Mouse (Mus musculus) cerebellum, adult 11 months (tissue): ENCODE data around the gene Maz.
A peak's percentile ranks its signal among the peaks of the same experiment; 100 is the strongest.

Source experiments
- DNase-seq: peaks from one replicate; pipeline ENCODE4 v3.0.0; 2022

The Maz gene

DNA sequence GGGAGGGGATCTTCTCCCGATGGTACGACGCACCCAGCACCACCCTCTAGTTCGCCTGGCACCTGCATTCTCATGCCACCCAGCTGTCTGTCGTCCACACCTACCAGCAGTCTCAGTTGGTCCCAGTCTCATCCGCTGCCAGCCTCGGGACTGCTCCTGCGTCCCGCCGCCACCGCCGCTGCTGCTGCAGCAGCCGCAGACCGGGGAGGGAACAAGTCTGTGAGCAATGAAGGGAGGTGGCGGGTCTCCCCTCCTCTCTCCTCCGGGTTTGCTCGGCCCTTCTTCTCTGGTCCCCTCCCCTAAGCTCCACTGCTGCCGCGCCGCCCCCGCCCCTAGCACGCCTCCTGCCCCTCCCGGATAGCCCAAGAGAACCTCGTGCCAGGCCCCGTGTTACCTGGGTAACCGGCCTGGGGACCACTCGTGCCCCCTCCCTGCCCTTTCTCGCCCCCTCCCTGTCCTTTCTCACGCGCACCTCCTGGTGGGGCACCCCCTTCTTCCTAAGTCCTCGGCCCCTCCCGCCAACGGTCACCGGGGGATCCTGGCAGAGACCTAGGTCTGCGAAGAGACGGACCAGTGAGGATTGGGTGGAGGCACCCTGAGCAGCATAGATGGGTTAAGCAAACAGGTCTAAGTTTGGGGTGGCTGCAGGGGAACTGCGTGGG is 5.8 kb downstream of the Maz start, which contains the start of the genes Gm42742 and Prrt2:
Gene Gm42742 (minus strand): TSS at position 197 of the 662 bp plus-strand sequence.
Gene Prrt2 (minus strand): TSS at position 311 of the 662 bp plus-strand sequence.
- DNase-seq, result peak; percentile 70

DNA sequence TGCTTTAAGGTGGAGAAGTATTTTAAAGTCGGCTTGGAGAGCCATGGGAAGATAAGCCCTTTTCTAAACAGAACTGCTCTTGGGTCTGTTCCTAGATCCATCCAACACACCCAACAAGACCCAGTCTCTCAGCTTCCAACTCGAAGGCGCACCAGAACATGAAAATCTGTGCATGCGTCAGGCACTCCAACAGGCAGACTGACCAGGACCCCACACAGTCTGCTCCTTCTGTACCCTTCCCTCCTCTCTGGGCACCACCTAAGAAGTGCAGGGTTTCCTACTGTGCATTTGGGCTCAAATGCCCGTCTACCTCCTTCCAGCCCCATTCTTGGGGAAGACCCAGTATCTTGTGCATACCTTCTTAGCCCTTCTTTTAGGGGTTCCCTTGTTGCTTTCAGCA is 6.3 kb downstream of the Maz start:
- DNase-seq, result no peak

DNA sequence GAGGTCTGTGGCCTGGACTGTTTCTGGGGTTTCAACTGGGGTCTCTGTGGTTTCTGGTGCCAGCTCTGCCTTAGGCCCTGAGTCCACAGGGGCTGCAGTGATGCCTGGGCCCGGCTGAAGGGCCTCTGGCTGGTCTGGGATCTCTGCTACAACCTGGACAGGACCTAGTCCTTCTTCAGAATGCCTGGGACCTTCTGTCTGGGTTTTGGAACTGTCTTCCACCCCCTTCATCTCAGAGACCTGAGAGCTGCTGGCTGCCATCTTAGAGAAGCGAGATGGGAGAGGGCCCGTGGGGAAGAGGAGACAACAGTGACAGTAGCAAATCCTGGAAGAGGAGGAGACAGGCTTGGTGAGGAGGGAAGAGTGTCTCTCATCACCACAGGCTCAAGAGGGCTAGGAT is 6.8 kb downstream of the Maz start:
- peak; percentile 50 for DNase-seq

DNA sequence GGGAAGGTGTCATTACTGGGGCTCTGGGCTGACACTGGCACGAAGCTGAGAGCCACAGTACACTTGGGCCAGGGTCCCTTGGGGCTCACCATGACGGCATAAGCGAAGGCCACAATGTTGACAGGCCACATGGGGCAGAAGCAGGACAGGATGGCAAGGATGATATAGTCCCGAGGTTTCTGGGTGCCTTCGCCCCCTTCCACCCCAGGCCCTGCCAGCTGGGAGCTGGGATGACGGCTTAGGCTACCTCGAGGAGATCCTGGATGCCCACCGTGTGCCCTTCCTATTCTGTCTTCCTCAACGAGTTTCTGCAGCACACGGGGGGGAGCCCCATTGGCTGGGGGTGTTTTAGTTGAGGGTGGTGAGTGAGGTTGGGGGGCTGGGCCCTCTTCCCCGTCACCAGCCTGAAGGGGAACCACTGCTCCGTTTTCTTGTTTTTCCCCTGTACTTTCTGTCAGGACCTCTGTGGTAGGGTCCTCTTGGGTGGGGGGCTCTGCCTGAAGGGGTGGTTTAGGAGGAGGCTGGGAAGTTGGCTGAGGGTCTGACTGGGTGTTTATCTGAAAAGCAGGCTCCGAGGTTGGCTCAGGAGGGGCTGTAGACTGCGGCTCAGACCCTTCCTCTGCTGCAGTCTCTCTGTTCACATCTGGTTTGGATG is 7.4 kb downstream of the Maz start:
- peak; percentile 41 for DNase-seq

DNA sequence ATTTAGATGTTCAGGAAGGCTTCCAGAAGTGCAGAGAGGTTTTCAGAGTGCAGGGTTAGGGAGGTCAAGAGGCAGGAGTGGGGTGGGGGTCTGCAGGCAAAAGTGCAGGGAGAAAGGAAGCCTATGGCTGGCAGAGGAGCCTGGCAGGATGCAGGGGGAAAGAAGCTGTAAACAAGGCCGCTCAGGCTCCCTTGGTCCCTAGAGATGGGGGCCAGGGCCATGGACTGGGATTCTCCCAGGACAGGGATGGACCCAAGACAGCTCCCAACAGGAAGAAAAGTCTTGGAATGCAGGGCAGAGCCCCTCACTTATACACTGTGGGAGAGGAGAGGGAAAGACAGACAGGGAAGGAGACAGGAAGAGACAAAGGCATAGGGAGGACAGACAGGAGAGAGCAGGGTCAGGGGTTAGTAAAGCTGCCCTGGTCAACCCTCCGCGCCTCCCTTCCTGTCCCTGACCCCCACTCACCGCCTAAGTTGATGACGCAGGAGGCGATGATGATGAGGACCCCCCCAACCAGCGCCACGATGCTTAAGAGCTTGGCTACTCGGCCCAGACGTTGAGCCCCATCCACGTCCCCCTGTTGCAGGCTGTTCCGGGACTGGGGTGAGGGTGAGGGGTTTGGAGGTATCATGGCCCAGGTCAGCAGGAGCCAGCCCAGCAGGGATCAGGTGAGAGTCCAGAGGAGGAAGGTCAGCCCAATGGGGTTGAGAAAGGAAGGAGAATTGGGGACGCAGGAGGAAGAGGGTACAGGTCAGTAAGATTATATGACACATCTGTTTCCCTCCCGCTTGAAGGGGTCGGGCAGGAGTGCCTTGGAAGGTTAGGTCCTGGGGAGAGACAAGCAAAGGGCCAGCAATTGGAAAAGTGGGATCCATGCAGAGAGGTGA is 8.2 kb downstream of the Maz start:
- DNase-seq, result peak; percentile 45

DNA sequence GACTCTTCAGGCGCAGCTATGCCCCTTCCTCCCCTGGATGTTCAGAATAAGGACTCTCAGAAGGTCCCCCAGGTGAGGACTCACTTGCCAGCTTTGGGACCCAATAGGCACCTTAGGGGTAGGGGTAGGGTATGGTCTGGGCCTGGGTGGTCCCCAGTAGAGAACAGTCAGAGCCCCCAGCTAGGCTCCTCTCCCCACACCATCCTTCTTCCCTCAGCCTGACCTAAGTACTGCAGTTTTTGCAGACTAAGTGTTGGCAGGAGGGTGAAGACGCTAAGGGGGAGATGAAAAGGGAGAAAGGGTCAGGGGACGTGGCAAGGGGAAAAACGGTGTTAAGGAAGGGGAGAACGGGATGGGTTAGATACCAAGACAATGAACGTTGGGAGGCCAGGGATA is 8.9 kb downstream of the Maz start:
- no peak for DNase-seq

- peak; percentile 97 for DNase-seq
Measured at GRCm38 (mm10) chr7:127016971-127017949, 9.6 kb downstream of the Maz start, which contains the start of gene Pagr1a. Gene Pagr1a, minus strand, starts transcription at chr7:127017352.

DNA sequence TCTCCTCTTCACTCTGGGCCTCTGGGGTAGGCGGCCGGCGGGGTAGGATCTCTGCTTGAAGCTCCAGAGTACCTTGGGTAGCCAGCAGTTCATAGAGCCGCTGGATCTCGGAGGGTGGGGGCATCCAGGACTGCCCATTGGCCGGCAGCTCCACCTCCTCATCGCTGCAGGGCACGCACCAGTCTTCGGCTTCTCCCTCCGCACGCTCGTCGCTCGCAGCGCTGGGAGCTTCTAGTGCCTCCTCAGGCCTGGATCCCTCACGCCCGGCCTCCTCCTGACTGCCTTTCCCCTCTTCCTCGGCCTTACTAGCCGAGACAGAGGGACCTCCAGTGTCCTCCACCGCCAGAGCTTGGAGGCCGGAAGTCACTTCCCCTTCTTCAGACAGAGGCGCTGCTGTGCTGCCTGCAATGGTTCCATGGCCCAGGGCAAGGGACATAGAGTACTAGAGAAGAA is 10.3 kb downstream of the Maz start:
- DNase-seq, result no peak

GRCm38 (mm10) chr7:127016481-127016485 is 10.6 kb downstream of the Maz start, which contains the start of gene Pagr1b:
Gene Pagr1b, minus strand, starts transcription at chr7:127016484.
- no peak for DNase-seq

- peak; percentile 69 for DNase-seq
Measured at GRCm38 (mm10) chr7:127016081-127016480, 10.8 kb downstream of the Maz start.

GRCm38 (mm10) chr7:127014993-127015392 is 11.8 kb downstream of the Maz start:
- DNase-seq, result no peak

- DNase-seq, result peak; percentile 63
Measured at GRCm38 (mm10) chr7:127014320-127014719, 12.5 kb downstream of the Maz start, which contains the start of gene Mvp. Gene Mvp, minus strand, starts transcription at chr7:127014621.

DNA sequence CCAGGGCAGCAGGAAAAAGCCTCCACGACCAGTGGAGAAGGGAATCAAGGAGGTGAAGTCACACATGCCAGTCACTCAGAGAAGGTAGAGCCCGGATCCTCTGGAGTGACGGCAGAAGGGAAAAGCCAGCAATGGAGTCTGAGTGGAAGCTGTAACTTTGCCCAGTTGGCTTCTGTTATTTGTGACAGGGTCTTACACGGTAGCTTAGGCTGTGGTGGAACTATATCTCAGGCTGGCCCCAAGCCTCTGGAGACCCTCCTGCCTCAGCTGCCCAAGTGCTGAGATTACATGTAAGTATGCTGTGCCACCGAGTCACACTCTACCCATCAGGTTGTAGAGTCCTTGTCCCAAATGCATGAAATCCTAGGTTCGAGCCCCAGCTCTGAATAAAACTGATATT is 13.5 kb downstream of the Maz start:
- no peak for DNase-seq

GRCm38 (mm10) chr7:127012845-127013244 is 14.0 kb downstream of the Maz start:
- DNase-seq, result no peak

DNA sequence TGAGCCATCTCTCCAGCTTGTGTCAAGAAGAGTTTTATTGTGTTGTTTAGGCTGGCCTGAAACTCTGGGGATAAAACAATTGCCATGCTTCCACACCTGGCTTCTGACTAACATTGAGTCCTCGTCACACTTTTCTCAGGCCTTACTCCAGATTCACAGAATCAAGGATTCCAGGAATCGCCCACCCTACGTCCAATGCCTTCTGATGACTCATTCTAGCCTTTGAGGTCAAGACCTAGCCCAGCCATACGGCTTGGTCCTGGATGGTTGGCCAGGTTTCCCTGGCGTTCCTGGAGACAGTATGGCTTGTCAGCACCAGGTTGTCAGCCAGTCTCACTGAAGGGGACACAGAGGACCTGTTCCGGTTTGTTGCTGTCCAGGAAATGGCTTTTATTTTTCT is 14.5 kb downstream of the Maz start:
- DNase-seq, result no peak

DNA sequence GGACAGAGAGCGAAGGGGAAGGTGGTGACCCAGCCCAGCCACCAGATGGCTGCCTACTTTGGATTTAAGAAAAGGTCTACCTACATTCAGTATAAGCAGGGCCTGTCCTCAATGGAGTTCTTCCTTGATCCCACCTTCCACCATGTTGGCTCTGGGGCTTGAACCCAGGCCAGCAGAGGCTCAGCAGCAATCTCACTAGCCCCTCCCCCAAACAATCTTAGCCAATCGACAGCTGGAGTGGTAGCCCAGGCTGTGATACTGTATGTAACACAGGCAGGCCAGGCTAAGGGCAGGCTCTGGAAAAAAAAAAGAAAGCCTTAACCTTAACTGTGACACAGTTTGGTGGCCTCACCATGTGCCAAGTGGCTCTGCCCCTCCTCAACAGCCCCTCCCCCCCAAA is 15.1 kb downstream of the Maz start:
- no peak for DNase-seq

- DNase-seq, result no peak
Measured at GRCm38 (mm10) chr7:127011051-127011450, 15.8 kb downstream of the Maz start.

GRCm38 (mm10) chr7:127009307-127010085 is 17.3 kb downstream of the Maz start:
- DNase-seq, result peak; percentile 63

- peak; percentile 97 for DNase-seq
Measured at GRCm38 (mm10) chr7:127008239-127009019, 18.4 kb downstream of the Maz start.

DNA sequence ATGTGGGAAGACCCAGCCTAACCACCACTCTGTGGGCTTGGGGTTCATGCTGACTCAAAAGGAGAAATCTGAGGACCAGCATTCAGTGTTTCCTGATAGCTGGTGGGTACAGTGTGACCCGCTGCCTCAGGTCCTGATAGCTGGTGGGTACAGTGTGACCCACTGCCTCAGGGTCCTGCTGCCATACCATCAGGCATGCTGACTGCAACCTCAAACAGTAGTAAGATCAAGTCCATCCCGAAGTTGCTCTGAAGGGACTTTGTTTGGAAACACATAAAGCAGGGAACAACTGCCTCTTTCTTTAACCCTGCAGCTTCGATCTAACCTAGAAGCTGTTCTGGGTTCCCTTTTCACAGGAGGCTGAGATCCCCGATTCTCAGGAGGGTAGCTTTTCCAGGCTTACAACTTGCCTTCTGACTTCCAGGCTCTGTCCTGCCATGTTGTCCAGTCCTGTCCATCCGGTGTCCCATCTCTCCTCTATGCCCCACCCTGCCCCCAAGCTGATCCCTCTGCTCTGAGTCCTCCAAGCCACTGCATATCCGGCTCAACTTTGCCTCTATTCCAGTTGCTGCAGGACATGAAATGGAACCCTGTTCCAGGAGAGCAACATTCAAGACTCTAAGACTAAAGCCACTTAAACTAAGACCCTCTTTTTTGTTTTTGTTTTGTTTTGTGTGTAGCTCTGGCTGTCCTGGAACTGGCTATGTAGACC is 19.4 kb downstream of the Maz start:
- DNase-seq, result no peak
